Comparison of ENCODE assay signal across 15 mouse cellular contexts in genomic region chr6:137776981-137777380, GRCm38 (mm10). TPM values are rescaled to one million over a fixed set of nuclear protein-coding genes. Genes with fewer than 3 reads are reported as not detected.
DNase-seq lines count a peak whose midpoint lies in the region.
"Had no signal": no experiment of that assay in that cellular context is flagged by ENCODE, and none has a peak within 500 bp of the region (broad histone marks: within the 10 kb centered on the region; RNA-seq: fewer than 3 reads in every experiment).

No protein-coding gene starts in this region.

- DNase-seq in heart, adult 11 months: peak; percentile 63
- DNase-seq in heart, adult 18-20 months: no peak
- peak; percentile 2 for DNase-seq in heart, postnatal 4 days
- DNase-seq in heart, adult 9 months (ENCODE audit: low spot score in 2 of 2): no peak
- peak; percentile 20 for DNase-seq in testis, postnatal 10 days (ENCODE audit: low spot score)
- DNase-seq in testis, postnatal 14 days (ENCODE audit: low spot score): no peak
- no peak for DNase-seq in adrenal gland, adult 8-10 months
- DNase-seq: adrenal gland, adult 2 months; adrenal gland, postnatal 14 days; adrenal gland, postnatal 36 days; cerebellum, adult 11-12 months; cerebellum, adult 2 months; cerebellum, adult 9-10 months; cerebellum, postnatal 10 days; cerebellum, postnatal 25 days had no signal

RNA-seq across cellular contexts. Expression of gene Dera, which starts 22.6 kb away (rescaled TPM):
- total RNA-seq in heart, adult 18-20 months (2021): 1 to 10 TPM; 5.2 to 7.8 TPM
- 10 to 100 TPM; 20.5 to 23.2 TPM for total RNA-seq in heart, postnatal 4 days (2021)
- total RNA-seq in adrenal gland, adult 8-10 months (2022): 10 to 100 TPM; 14.2 to 21.2 (median 15.4) TPM

RNA-seq across cellular contexts. Expression of gene Strap, which starts 42.1 kb away (rescaled TPM):
- 10 to 100 TPM; 86.9 to 94.5 TPM for total RNA-seq in heart, adult 18-20 months (2021)
- 100 to 1,000 TPM; 115 to 121 TPM for total RNA-seq in heart, postnatal 4 days (2021)
- total RNA-seq in adrenal gland, adult 8-10 months (2022): 100 to 1,000 TPM in 3 of 4 experiments, 10 to 100 TPM in 1; 97.8 to 124 (median 106) TPM

Comparison
In these comparisons a context has a peak if more than half of its experiments do, and no peak if none do; other contexts are left out.
1. DNase-seq: peak in heart, adult 11 months (single experiment), heart, postnatal 4 days (single experiment) and testis, postnatal 10 days (single experiment); none in heart, adult 18-20 months (0 of 2), heart, adult 9 months (0 of 2), testis, postnatal 14 days (single experiment) and adrenal gland, adult 8-10 months (single experiment).